Mouse (Mus musculus) embryonic fibroblast, embryonic 13.5 days (primary cell): Measurements from ENCODE around the gene Ksr1. TPM values are rescaled to one million over a fixed set of nuclear protein-coding genes. Genes with fewer than 3 reads are reported as not detected.
A peak's percentile ranks its signal among the peaks of the same experiment; 100 is the strongest.

Experiments
- H3K27ac ChIP-seq: 2 replicates; pipeline ENCODE4 v1.5.1; 2012; ENCODE audit warnings: low read length, control low read depth, inconsistent platforms; ENCODE audit not compliant: insufficient read depth
- H3K4me1 ChIP-seq: 2 replicates; pipeline ENCODE4 v1.6.1; 2011; ENCODE audit warnings: low read length; ENCODE audit not compliant: control insufficient read depth, insufficient read depth
- H3K4me3 ChIP-seq: 2 replicates; pipeline ENCODE4 v1.5.1; 2011; ENCODE audit warnings: mild to moderate bottlenecking, control low read depth, low read length; ENCODE audit not compliant: insufficient read depth
- CTCF ChIP-seq: IDR thresholded peaks from 2 replicates; pipeline ENCODE4 v1.5.1; 2011; ENCODE audit warnings: mild to moderate bottlenecking, control low read depth, low read length, moderate library complexity, borderline replicate concordance; ENCODE audit not compliant: insufficient read depth
- POLR2A ChIP-seq: IDR thresholded peaks from 2 replicates; pipeline ENCODE4 v1.6.1; 2011; ENCODE audit warnings: low read depth, mild to moderate bottlenecking, control low read depth, low read length, moderate library complexity
- polyA plus RNA-seq: library from polyadenylated mRNA; stranded (reverse); fragments of >200 nt; gene quantifications from 2 replicates; pipeline ENCODE4 v1.2.4, GENCODE M21; 2011; ENCODE audit warnings: low read depth; ENCODE audit not compliant: missing spikeins, insufficient read length

Gene Ksr1
- polyA plus RNA-seq, 1 experiment, result 3.4 TPM

- TF ChIP-seq POLR2A (no peak), CTCF (no peak)
- Histone ChIP-seq H3K4me3 (no peak overlapping the region), H3K27ac (no peak overlapping the region), H3K4me1 (peaks cover 9% of the 10 kb centered on the region)
These were observed 112.6 kb downstream of the Ksr1 start for GRCm38 (mm10) chr11:79033636-79034035.

GRCm38 (mm10) chr11:79033021-79033420, 113.2 kb downstream of the Ksr1 start:
- H3K4me3 ChIP-seq, result no peak overlapping the region
- no peak overlapping the region for H3K27ac ChIP-seq
- H3K4me1 ChIP-seq, result peaks cover 9% of the 10 kb centered on the region
- no peak for TF ChIP-seq POLR2A
- no peak for TF ChIP-seq CTCF

DNA sequence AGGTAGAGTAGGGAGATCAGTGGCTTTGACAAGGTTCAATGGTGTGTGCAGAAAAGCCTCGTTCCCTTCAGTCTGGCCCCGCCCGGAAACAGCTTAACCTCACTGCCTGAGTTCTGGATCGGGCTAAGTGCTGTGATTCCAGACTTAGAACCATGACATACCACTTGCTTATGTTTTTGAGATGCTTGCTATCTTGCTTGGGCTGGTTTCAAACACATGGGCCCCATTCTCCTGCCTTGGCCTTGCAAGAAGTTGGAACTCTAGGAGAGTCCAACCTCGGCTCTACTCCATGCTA, 114.8 kb downstream of the Ksr1 start:
- H3K4me1 ChIP-seq, result peaks cover 9% of the 10 kb centered on the region
- H3K4me3 ChIP-seq, result no peak overlapping the region
- no peak overlapping the region for H3K27ac ChIP-seq
- TF ChIP-seq CTCF (no peak), POLR2A (no peak)

- Histone ChIP-seq H3K27ac (no peak overlapping the region), H3K4me1 (peaks cover 9% of the 10 kb centered on the region)
These were observed 115.4 kb downstream of the Ksr1 start for GRCm38 (mm10) chr11:79030570-79031451.

DNA sequence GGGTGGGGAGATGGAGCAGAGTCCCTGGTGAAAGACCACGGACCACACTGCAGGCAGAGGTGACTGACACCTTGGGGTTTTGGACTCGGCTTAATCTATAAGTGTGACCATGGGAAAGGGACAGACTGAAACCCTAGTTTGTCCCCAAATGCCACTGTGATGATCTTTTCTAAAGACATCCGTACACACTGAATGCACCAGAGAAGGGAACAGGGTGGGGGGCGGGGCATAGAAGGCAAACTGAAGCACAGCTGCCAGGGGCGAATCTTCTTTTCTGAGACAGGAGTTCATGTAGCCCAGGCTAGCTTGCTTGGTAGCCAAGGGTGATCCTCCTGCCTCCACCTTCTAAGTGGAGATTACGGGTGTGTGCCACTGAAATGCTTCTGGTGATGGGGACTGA, 122.5 kb downstream of the Ksr1 start:
- no peak overlapping the region for H3K4me3 ChIP-seq
- no peak overlapping the region for H3K27ac ChIP-seq
- TF ChIP-seq POLR2A, result no peak
- no peak for TF ChIP-seq CTCF

More at GRCm38 (mm10) chr11:79030570-79031451, 115.4 kb downstream of the Ksr1 start:
- no peak for TF ChIP-seq POLR2A
- TF ChIP-seq CTCF, result peak; percentile 92
- H3K4me3 ChIP-seq, result no peak overlapping the region

GRCm38 (mm10) chr11:79023342-79023741, 122.9 kb downstream of the Ksr1 start:
- no peak overlapping the region for H3K27ac ChIP-seq
- H3K4me1 ChIP-seq, result no peaks in the 10 kb centered on the region
- H3K4me3 ChIP-seq, result no peak overlapping the region
- TF ChIP-seq POLR2A (no peak), CTCF (no peak)

More for the DNA sequence above, 122.5 kb downstream of the Ksr1 start:
- H3K4me1 ChIP-seq, result no peaks in the 10 kb centered on the region

DNA sequence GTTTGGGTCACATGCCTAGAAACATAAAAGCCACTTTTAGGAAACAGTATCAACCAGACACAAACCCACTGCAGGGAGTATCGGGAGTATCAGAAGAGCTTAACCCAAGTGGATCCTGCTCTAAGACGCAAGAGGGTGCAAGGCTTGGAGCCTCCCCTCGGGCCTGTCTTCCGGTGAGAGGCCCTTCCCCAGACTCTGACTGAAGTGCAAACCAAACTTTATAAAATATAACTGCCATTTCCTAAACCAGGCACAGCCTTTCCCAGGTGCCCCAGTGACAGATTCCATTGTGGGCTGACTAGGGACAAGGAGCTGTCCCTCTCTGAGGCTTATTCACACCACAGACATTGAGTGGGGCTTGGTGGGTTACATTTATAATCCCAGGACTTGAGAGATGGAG, 123.4 kb downstream of the Ksr1 start:
- Histone ChIP-seq H3K27ac (no peak overlapping the region), H3K4me1 (no peaks in the 10 kb centered on the region), H3K4me3 (no peak overlapping the region)
- TF ChIP-seq CTCF (no peak), POLR2A (no peak)

GRCm38 (mm10) chr11:79020535-79021045, 125.6 kb downstream of the Ksr1 start:
- Histone ChIP-seq H3K4me1 (no peaks in the 10 kb centered on the region), H3K27ac (no peak overlapping the region)
- TF ChIP-seq POLR2A (no peak), CTCF (no peak)

DNA sequence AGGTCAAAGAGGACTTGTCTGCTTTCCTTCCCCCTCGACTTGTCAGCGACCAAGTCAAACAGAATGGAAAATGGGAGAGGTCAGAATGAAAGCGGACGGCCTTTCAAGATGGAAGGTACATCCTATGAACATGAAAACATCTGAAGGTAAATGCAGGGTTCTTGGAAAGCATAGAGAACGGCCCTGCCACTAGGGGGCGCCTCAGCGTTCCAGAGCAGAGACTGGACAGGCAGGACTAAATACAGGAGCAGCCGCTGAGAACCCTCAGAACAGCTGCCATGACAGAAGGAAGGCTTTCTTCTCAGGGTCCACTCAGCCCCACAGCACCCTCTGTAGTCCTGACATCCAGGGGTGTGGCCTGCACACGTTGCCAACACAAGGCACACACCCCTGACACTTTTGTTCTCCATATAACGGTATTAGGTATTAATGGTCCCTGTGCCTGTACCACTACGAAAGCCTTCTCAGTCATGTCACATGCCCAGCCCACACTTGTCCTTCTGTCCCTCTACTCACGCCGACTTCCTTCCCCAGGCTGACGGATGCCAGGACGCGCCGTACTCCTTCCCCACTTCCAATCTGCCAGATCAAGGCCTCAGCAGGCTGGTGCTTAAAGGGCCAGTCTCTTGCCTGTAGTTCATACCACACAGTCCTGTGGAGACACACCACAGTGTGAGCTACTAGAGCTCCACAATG, 126.2 kb downstream of the Ksr1 start:
- H3K4me3 ChIP-seq, result no peak overlapping the region
- no peak overlapping the region for H3K27ac ChIP-seq
- TF ChIP-seq CTCF, result peak; percentile 38; the same call in 1 of the 2 replicates
- TF ChIP-seq POLR2A, result no peak
- H3K4me1 ChIP-seq, result no peaks in the 10 kb centered on the region

More at GRCm38 (mm10) chr11:79020535-79021045, 125.6 kb downstream of the Ksr1 start:
- H3K4me3 ChIP-seq, result no peak overlapping the region

- TF ChIP-seq POLR2A (no peak), CTCF (peak; percentile 73)
- Histone ChIP-seq H3K4me3 (no peak overlapping the region), H3K4me1 (no peaks in the 10 kb centered on the region), H3K27ac (no peak overlapping the region)
These were observed 127.1 kb downstream of the Ksr1 start for GRCm38 (mm10) chr11:79018954-79019704.
